Mouse (Mus musculus) c-Kit-negative CD71-positive TER-119-positive erythroid progenitor cells, embryonic 14.5 days (primary cell): Measurements from ENCODE around the gene Lhx6.
"Not testable (repeated sequence)": the region's sequence is repeated elsewhere in the genome, so short reads cannot be mapped to it uniquely, and the experiment has no call there.

ENCODE experiments used
- DNase-seq: peaks from one replicate; pipeline ENCODE4 v3.0.0-alpha.2; 2013; ENCODE audit warnings: low read depth, low spot score

Lhx6 gene

GRCm38 (mm10) chr2:36104956-36105741 lies at the start of gene Lhx6:
TSS of gene Lhx6 (minus strand) at chr2:36105408.
- no peak for DNase-seq

- DNase-seq: not testable (repeated sequence)
These were observed 47.2 kb upstream of the Lhx6 start for GRCm38 (mm10) chr2:36152401-36152800.

GRCm38 (mm10) chr2:36148876-36149365 lies 43.7 kb upstream of the Lhx6 start:
- DNase-seq: no peak

GRCm38 (mm10) chr2:36139096-36139495 lies 33.9 kb upstream of the Lhx6 start:
- no peak for DNase-seq

GRCm38 (mm10) chr2:36136300-36136941 lies 31.2 kb upstream of the Lhx6 start, which contains the start of the genes Mrrf and Rbm18:
TSS of gene Mrrf (plus strand) at chr2:36136389.
TSS of gene Rbm18 (minus strand) at chr2:36136773.
- DNase-seq: peak; percentile 82

GRCm38 (mm10) chr2:36135887-36136286 lies 30.7 kb upstream of the Lhx6 start:
- DNase-seq: no peak

- no peak for DNase-seq
These were observed 23.8 kb upstream of the Lhx6 start for GRCm38 (mm10) chr2:36129051-36129450.

- DNase-seq: no peak
These were observed 22.8 kb upstream of the Lhx6 start for GRCm38 (mm10) chr2:36127973-36128372.

GRCm38 (mm10) chr2:36126795-36127429 lies 21.7 kb upstream of the Lhx6 start:
- no peak for DNase-seq

GRCm38 (mm10) chr2:36112632-36113031 lies 7.4 kb upstream of the Lhx6 start:
- DNase-seq: no peak

- DNase-seq: no peak
These were observed 3.4 kb upstream of the Lhx6 start for GRCm38 (mm10) chr2:36108615-36109014.

GRCm38 (mm10) chr2:36104436-36104955 lies 712 bp downstream of the Lhx6 start:
- DNase-seq: no peak

- DNase-seq: no peak
These were observed 1.4 kb downstream of the Lhx6 start for GRCm38 (mm10) chr2:36103555-36104367.

GRCm38 (mm10) chr2:36103069-36103554 lies 2.1 kb downstream of the Lhx6 start:
- no peak for DNase-seq

GRCm38 (mm10) chr2:36102559-36102946 lies 2.7 kb downstream of the Lhx6 start:
- no peak for DNase-seq

GRCm38 (mm10) chr2:36101866-36102558 lies 3.2 kb downstream of the Lhx6 start:
- no peak for DNase-seq

GRCm38 (mm10) chr2:36099739-36100138 lies 5.5 kb downstream of the Lhx6 start:
- DNase-seq: no peak

- no peak for DNase-seq
These were observed 7.2 kb downstream of the Lhx6 start for GRCm38 (mm10) chr2:36098021-36098420.

GRCm38 (mm10) chr2:36097129-36097815 lies 7.9 kb downstream of the Lhx6 start:
- DNase-seq: no peak
